Mouse (Mus musculus): ENCODE measurements at regions not wholly inside any gene's neighbourhood (a gene's known extent, or its start where the extent isn't known, plus 50 kb on each side); places are given as distances from the start of the nearest gene placed in this dataset.

GRCm38 (mm10) chr12:92646634-92647033 is 797.7 kb upstream of the Sel1l start:
- no peaks in the 10 kb centered on the region for H3K36me3 ChIP-seq (ENCODE audit: control insufficient read depth, insufficient read depth, low read length)
- no peak overlapping the region for H3K9ac ChIP-seq (ENCODE audit: low read length)
- H3K4me1 ChIP-seq (replicated peaks; ENCODE audit: control insufficient read depth, insufficient read depth) = no peaks in the 10 kb centered on the region
- no peaks in the 10 kb centered on the region for H3K27me3 ChIP-seq (ENCODE audit: control insufficient read depth, insufficient read depth, low read length)
- H3K4me2 ChIP-seq (replicated peaks; ENCODE audit: low read depth) = no peak overlapping the region
- ATAC-seq (ENCODE audit: low FRiP score, low TSS enrichment) (no peak), DNase-seq (ENCODE audit: low spot score) (no peak)
- H3K9me3 ChIP-seq (ENCODE audit: control insufficient read depth, low read length) = no peaks in the 10 kb centered on the region
- H3K27ac ChIP-seq (replicated peaks) = no peak overlapping the region
- TF ChIP-seq CTCF (IDR thresholded peaks at IDR 0.05; ENCODE audit: low read depth) = no peak
- TF ChIP-seq EP300 (optimal IDR thresholded peaks at IDR 0.05) = no peak
- 67% methylated on average over 2 of the region's 2 CpGs for WGBS
- no peak overlapping the region for H3K4me3 ChIP-seq (ENCODE audit: low read depth, low read length)

GRCm38 (mm10) chr12:92645006-92645624 is 796.2 kb upstream of the Sel1l start:
- no peaks in the 10 kb centered on the region for H3K36me3 ChIP-seq (ENCODE audit: control insufficient read depth, insufficient read depth, low read length)
- ATAC-seq (ENCODE audit: low FRiP score, low TSS enrichment) (no peak), DNase-seq (ENCODE audit: low spot score) (no peak)
- no peaks in the 10 kb centered on the region for H3K9me3 ChIP-seq (ENCODE audit: control insufficient read depth, low read length)
- H3K27me3 ChIP-seq (ENCODE audit: control insufficient read depth, insufficient read depth, low read length) = no peaks in the 10 kb centered on the region
- H3K9ac ChIP-seq (ENCODE audit: low read length) = no peak overlapping the region
- H3K4me1 ChIP-seq (replicated peaks; ENCODE audit: control insufficient read depth, insufficient read depth) = no peaks in the 10 kb centered on the region
- H3K4me3 ChIP-seq (ENCODE audit: low read depth, low read length) = no peak overlapping the region
- TF ChIP-seq CTCF (IDR thresholded peaks at IDR 0.05; ENCODE audit: low read depth) = no peak
- TF ChIP-seq EP300 (optimal IDR thresholded peaks at IDR 0.05) = no peak
- 52% methylated on average over 4 of the region's 4 CpGs for WGBS
- H3K27ac ChIP-seq (replicated peaks) = no peak overlapping the region
- no peak overlapping the region for H3K4me2 ChIP-seq (replicated peaks; ENCODE audit: low read depth)

GRCm38 (mm10) chr12:92619120-92619519 is 770.2 kb upstream of the Sel1l start:
- H3K27ac ChIP-seq (replicated peaks) = no peak overlapping the region
- no peak overlapping the region for H3K4me2 ChIP-seq (replicated peaks; ENCODE audit: low read depth)
- H3K4me3 ChIP-seq (ENCODE audit: low read depth, low read length) = no peak overlapping the region
- TF ChIP-seq EP300 (optimal IDR thresholded peaks at IDR 0.05) = no peak
- no peak for TF ChIP-seq CTCF (IDR thresholded peaks at IDR 0.05; ENCODE audit: low read depth)
- H3K9me3 ChIP-seq (ENCODE audit: control insufficient read depth, low read length) = no peaks in the 10 kb centered on the region
- H3K27me3 ChIP-seq (ENCODE audit: control insufficient read depth, insufficient read depth, low read length) = no peaks in the 10 kb centered on the region
- DNase-seq (ENCODE audit: low spot score) = no peak
- ATAC-seq (ENCODE audit: low FRiP score, low TSS enrichment) = no peak
- H3K36me3 ChIP-seq (ENCODE audit: control insufficient read depth, insufficient read depth, low read length) = no peaks in the 10 kb centered on the region
- no peak overlapping the region for H3K9ac ChIP-seq (ENCODE audit: low read length)
- no peaks in the 10 kb centered on the region for H3K4me1 ChIP-seq (replicated peaks; ENCODE audit: control insufficient read depth, insufficient read depth)

GRCm38 (mm10) chr12:92618519-92618918 is 769.6 kb upstream of the Sel1l start:
- Histone ChIP-seq H3K4me1 (replicated peaks; ENCODE audit: control insufficient read depth, insufficient read depth) (no peaks in the 10 kb centered on the region), H3K36me3 (ENCODE audit: control insufficient read depth, insufficient read depth, low read length) (no peaks in the 10 kb centered on the region), H3K9me3 (ENCODE audit: control insufficient read depth, low read length) (no peaks in the 10 kb centered on the region), H3K9ac (ENCODE audit: low read length) (no peak overlapping the region), H3K4me3 (ENCODE audit: low read depth, low read length) (no peak overlapping the region), H3K4me2 (replicated peaks; ENCODE audit: low read depth) (no peak overlapping the region), H3K27ac (replicated peaks) (no peak overlapping the region), H3K27me3 (ENCODE audit: control insufficient read depth, insufficient read depth, low read length) (no peaks in the 10 kb centered on the region)
- TF ChIP-seq EP300 (optimal IDR thresholded peaks at IDR 0.05) (no peak), CTCF (IDR thresholded peaks at IDR 0.05; ENCODE audit: low read depth) (no peak)
- no peak for ATAC-seq (ENCODE audit: low FRiP score, low TSS enrichment)
- 66% methylated on average over 2 of the region's 2 CpGs for WGBS
- no peak for DNase-seq (ENCODE audit: low spot score)

- no peak overlapping the region for H3K9ac ChIP-seq (ENCODE audit: low read length)
- DNase-seq (ENCODE audit: low spot score) = no peak
- H3K4me3 ChIP-seq (ENCODE audit: low read depth, low read length) = no peak overlapping the region
- ATAC-seq (ENCODE audit: low FRiP score, low TSS enrichment) = no peak
- no peak overlapping the region for H3K27ac ChIP-seq (replicated peaks)
- no peak overlapping the region for H3K4me2 ChIP-seq (replicated peaks; ENCODE audit: low read depth)
- WGBS = 77% methylated on average over 1 of the region's 1 CpGs
- H3K9me3 ChIP-seq (ENCODE audit: control insufficient read depth, low read length) = no peaks in the 10 kb centered on the region
- TF ChIP-seq CTCF (IDR thresholded peaks at IDR 0.05; ENCODE audit: low read depth) (no peak), EP300 (optimal IDR thresholded peaks at IDR 0.05) (no peak)
- no peaks in the 10 kb centered on the region for H3K36me3 ChIP-seq (ENCODE audit: control insufficient read depth, insufficient read depth, low read length)
- no peaks in the 10 kb centered on the region for H3K4me1 ChIP-seq (replicated peaks; ENCODE audit: control insufficient read depth, insufficient read depth)
- H3K27me3 ChIP-seq (ENCODE audit: control insufficient read depth, insufficient read depth, low read length) = no peaks in the 10 kb centered on the region
These were observed 752.7 kb upstream of the Sel1l start for GRCm38 (mm10) chr12:92601673-92602072.

- no peak overlapping the region for H3K27ac ChIP-seq (replicated peaks)
- no peak for ATAC-seq (ENCODE audit: low FRiP score, low TSS enrichment)
- H3K36me3 ChIP-seq (ENCODE audit: control insufficient read depth, insufficient read depth, low read length) = no peaks in the 10 kb centered on the region
- H3K27me3 ChIP-seq (ENCODE audit: control insufficient read depth, insufficient read depth, low read length) = no peaks in the 10 kb centered on the region
- H3K4me3 ChIP-seq (ENCODE audit: low read depth, low read length) = no peak overlapping the region
- H3K4me2 ChIP-seq (replicated peaks; ENCODE audit: low read depth) = no peak overlapping the region
- no peaks in the 10 kb centered on the region for H3K4me1 ChIP-seq (replicated peaks; ENCODE audit: control insufficient read depth, insufficient read depth)
- WGBS = 54% methylated on average over 2 of the region's 2 CpGs
- no peak for DNase-seq (ENCODE audit: low spot score)
- TF ChIP-seq EP300 (optimal IDR thresholded peaks at IDR 0.05) = no peak
- TF ChIP-seq CTCF (IDR thresholded peaks at IDR 0.05; ENCODE audit: low read depth) = no peak
- H3K9ac ChIP-seq (ENCODE audit: low read length) = no peak overlapping the region
- H3K9me3 ChIP-seq (ENCODE audit: control insufficient read depth, low read length) = no peaks in the 10 kb centered on the region
These were observed 740.8 kb upstream of the Sel1l start for GRCm38 (mm10) chr12:92589725-92590124.
